Mouse (Mus musculus): Measurements from ENCODE around the gene Phactr3. TPM values are rescaled to one million over a fixed set of nuclear protein-coding genes. Genes with fewer than 3 reads are reported as not detected.

The Phactr3 gene
- polyA plus RNA-seq, 1 experiment from 2014 or later, result 0.39 TPM

- no peaks in the 10 kb centered on the region for H3K9me3 ChIP-seq (replicated peaks; ENCODE audit: low read length)
- H3K4me1 ChIP-seq (replicated peaks; ENCODE audit: insufficient read depth, low read length), result no peaks in the 10 kb centered on the region
- no peak overlapping the region for H3K27ac ChIP-seq
- DNase-seq (ENCODE audit: low spot score) (peak; percentile 2), ATAC-seq (replicated peaks; ENCODE audit: low FRiP score, low read depth) (peak; percentile 65)
- no peaks in the 10 kb centered on the region for H3K27me3 ChIP-seq (ENCODE audit: insufficient read depth, low read length)
- 43% methylated on average over 8 of the region's 8 CpGs for WGBS
- H3K9ac ChIP-seq (ENCODE audit: low read depth, low read length), result no peak overlapping the region
- no peak overlapping the region for H3K4me3 ChIP-seq (replicated peaks; ENCODE audit: low read depth, low read length)
- peak; percentile 38; the same call in 1 of the 2 replicates for TF ChIP-seq CTCF (IDR thresholded peaks at IDR 0.05; ENCODE audit: low read depth)
- no peak overlapping the region for H3K4me2 ChIP-seq (ENCODE audit: low read length)
- no peaks in the 10 kb centered on the region for H3K36me3 ChIP-seq (ENCODE audit: insufficient read depth, low read length)
These were observed 128.5 kb downstream of the Phactr3 start for GRCm38 (mm10) chr2:178247274-178247673.

GRCm38 (mm10) chr2:178257117-178257825 lies 138.5 kb downstream of the Phactr3 start:
- Histone ChIP-seq H3K9me3 (replicated peaks; ENCODE audit: low read length) (no peaks in the 10 kb centered on the region), H3K4me2 (ENCODE audit: low read length) (no peak overlapping the region), H3K4me3 (replicated peaks; ENCODE audit: low read depth, low read length) (no peak overlapping the region), H3K4me1 (replicated peaks; ENCODE audit: insufficient read depth, low read length) (no peaks in the 10 kb centered on the region), H3K27ac (no peak overlapping the region), H3K36me3 (ENCODE audit: insufficient read depth, low read length) (no peaks in the 10 kb centered on the region), H3K27me3 (ENCODE audit: insufficient read depth, low read length) (no peaks in the 10 kb centered on the region), H3K9ac (ENCODE audit: low read depth, low read length) (no peak overlapping the region)
- no peak for TF ChIP-seq CTCF (IDR thresholded peaks at IDR 0.05; ENCODE audit: low read depth)
- 2% methylated on average over 3 of the region's 3 CpGs for WGBS
- no peak for ATAC-seq (replicated peaks; ENCODE audit: low FRiP score, low read depth)
- DNase-seq (ENCODE audit: low spot score), result no peak

GRCm38 (mm10) chr2:178257986-178258555 lies 139.3 kb downstream of the Phactr3 start:
- no peaks in the 10 kb centered on the region for H3K36me3 ChIP-seq (ENCODE audit: insufficient read depth, low read length)
- no peak for DNase-seq (ENCODE audit: low spot score)

GRCm38 (mm10) chr2:178263055-178263454 lies 144.3 kb downstream of the Phactr3 start:
- no peaks in the 10 kb centered on the region for H3K27me3 ChIP-seq (ENCODE audit: insufficient read depth, low read length)

More at GRCm38 (mm10) chr2:178257986-178258555, 139.3 kb downstream of the Phactr3 start:
- no peak overlapping the region for H3K9ac ChIP-seq (ENCODE audit: low read depth, low read length)
- no peak overlapping the region for H3K4me3 ChIP-seq (replicated peaks; ENCODE audit: low read depth, low read length)
- TF ChIP-seq CTCF (IDR thresholded peaks at IDR 0.05; ENCODE audit: low read depth), result no peak
- H3K27ac ChIP-seq, result no peak overlapping the region
- no peaks in the 10 kb centered on the region for H3K4me1 ChIP-seq (replicated peaks; ENCODE audit: insufficient read depth, low read length)
- no peaks in the 10 kb centered on the region for H3K9me3 ChIP-seq (replicated peaks; ENCODE audit: low read length)
- no peak for ATAC-seq (replicated peaks; ENCODE audit: low FRiP score, low read depth)
- H3K27me3 ChIP-seq (ENCODE audit: insufficient read depth, low read length), result no peaks in the 10 kb centered on the region
- H3K4me2 ChIP-seq (ENCODE audit: low read length), result no peak overlapping the region
- 0% methylated on average over 1 of the region's 2 CpGs for WGBS

GRCm38 (mm10) chr2:178264389-178264788 lies 145.6 kb downstream of the Phactr3 start:
- TF ChIP-seq CTCF (IDR thresholded peaks at IDR 0.05; ENCODE audit: low read depth), result peak; percentile 89
- DNase-seq (ENCODE audit: low spot score), result peak; percentile 74
- no peaks in the 10 kb centered on the region for H3K4me1 ChIP-seq (replicated peaks; ENCODE audit: insufficient read depth, low read length)
- ATAC-seq (replicated peaks; ENCODE audit: low FRiP score, low read depth), result peak; percentile 77
- H3K4me2 ChIP-seq (ENCODE audit: low read length), result no peak overlapping the region
- H3K27ac ChIP-seq, result no peak overlapping the region
- no peaks in the 10 kb centered on the region for H3K9me3 ChIP-seq (replicated peaks; ENCODE audit: low read length)
- H3K36me3 ChIP-seq (ENCODE audit: insufficient read depth, low read length), result no peaks in the 10 kb centered on the region
- H3K27me3 ChIP-seq (ENCODE audit: insufficient read depth, low read length), result no peaks in the 10 kb centered on the region
- 10% methylated on average over 8 of the region's 8 CpGs for WGBS
- no peak overlapping the region for H3K9ac ChIP-seq (ENCODE audit: low read depth, low read length)
- H3K4me3 ChIP-seq (replicated peaks; ENCODE audit: low read depth, low read length), result no peak overlapping the region

More at GRCm38 (mm10) chr2:178263055-178263454, 144.3 kb downstream of the Phactr3 start:
- Histone ChIP-seq H3K4me1 (replicated peaks; ENCODE audit: insufficient read depth, low read length) (no peaks in the 10 kb centered on the region), H3K36me3 (ENCODE audit: insufficient read depth, low read length) (no peaks in the 10 kb centered on the region), H3K4me3 (replicated peaks; ENCODE audit: low read depth, low read length) (no peak overlapping the region), H3K27ac (no peak overlapping the region), H3K9ac (ENCODE audit: low read depth, low read length) (no peak overlapping the region), H3K4me2 (ENCODE audit: low read length) (no peak overlapping the region), H3K9me3 (replicated peaks; ENCODE audit: low read length) (no peaks in the 10 kb centered on the region)
- DNase-seq (ENCODE audit: low spot score) (no peak), ATAC-seq (replicated peaks; ENCODE audit: low FRiP score, low read depth) (no peak)
- 73% methylated on average over 4 of the region's 4 CpGs for WGBS
- no peak for TF ChIP-seq CTCF (IDR thresholded peaks at IDR 0.05; ENCODE audit: low read depth)

GRCm38 (mm10) chr2:178265454-178265853 lies 146.7 kb downstream of the Phactr3 start:
- H3K4me2 ChIP-seq (ENCODE audit: low read length), result no peak overlapping the region
- no peak overlapping the region for H3K4me3 ChIP-seq (replicated peaks; ENCODE audit: low read depth, low read length)
- no peaks in the 10 kb centered on the region for H3K27me3 ChIP-seq (ENCODE audit: insufficient read depth, low read length)
- H3K4me1 ChIP-seq (replicated peaks; ENCODE audit: insufficient read depth, low read length), result no peaks in the 10 kb centered on the region
- 30% methylated on average over 2 of the region's 2 CpGs for WGBS
- no peaks in the 10 kb centered on the region for H3K36me3 ChIP-seq (ENCODE audit: insufficient read depth, low read length)
- no peak overlapping the region for H3K27ac ChIP-seq
- DNase-seq (ENCODE audit: low spot score), result no peak
- no peak for ATAC-seq (replicated peaks; ENCODE audit: low FRiP score, low read depth)
- no peak overlapping the region for H3K9ac ChIP-seq (ENCODE audit: low read depth, low read length)
- TF ChIP-seq CTCF (IDR thresholded peaks at IDR 0.05; ENCODE audit: low read depth), result no peak
- no peaks in the 10 kb centered on the region for H3K9me3 ChIP-seq (replicated peaks; ENCODE audit: low read length)
